8 mouse cellular contexts compared by ENCODE assay signal in the genomic region with DNA sequence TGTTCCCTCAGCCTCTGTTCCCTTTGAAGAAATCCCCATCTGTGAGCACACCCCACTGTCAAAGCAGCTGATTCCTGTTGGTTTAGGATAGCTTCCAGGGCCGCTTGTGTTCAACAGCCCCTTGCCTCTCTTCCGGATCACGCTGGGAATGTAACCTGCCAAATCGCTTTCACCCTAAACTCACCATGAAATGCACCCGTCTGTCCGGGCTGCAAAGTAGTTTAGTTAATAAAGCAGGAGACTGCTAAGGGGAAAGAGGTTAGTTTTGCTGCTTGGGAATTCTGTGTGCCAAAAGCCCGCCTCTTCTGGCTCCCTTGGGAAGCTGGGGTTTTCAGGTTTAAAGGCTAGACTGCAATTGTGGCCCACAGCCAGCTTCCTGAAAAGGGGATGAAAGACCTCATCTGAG.
DNase-seq lines count a peak whose midpoint lies in the region; TF ChIP-seq lines count a peak whose summit lies in the region.

No protein-coding gene starts in this region.

- intact Hi-C loops in heart, postnatal 14 days (cut with DNase I): no loop called here

- peak overlapping the region; percentile 16; the same call in 1 of the 2 replicates for H3K27ac ChIP-seq in layer of hippocampus, adult 2 months

- no peak overlapping the region for H3K4me3 ChIP-seq in layer of hippocampus, adult 2 months

- peak; percentile 63 for DNase-seq in adrenal gland, postnatal 10 days
- no peak for DNase-seq in adrenal gland, postnatal 4 days (ENCODE audit: low spot score in 2 of 2)
- peak; percentile 49 for DNase-seq in right cerebral cortex, postnatal 4 days
- DNase-seq in right cerebral cortex, adult 2 months (ENCODE audit: low spot score in 2 of 2): no peak
- peak; percentile 36 to 49 for DNase-seq in heart, postnatal 14 days
- peak; percentile 16 for DNase-seq in layer of hippocampus, adult 2 months (ENCODE audit: low spot score in 2 of 2)
- DNase-seq in ovary, postnatal 14 days (ENCODE audit: low spot score): peak; percentile 9
- no peak for DNase-seq in spleen, adult 18-20 months

- TF ChIP-seq CTCF in layer of hippocampus, adult 2 months (conservative IDR thresholded peaks at IDR 0.05): peak; percentile 15; the same call in 1 of the 2 replicates

Comparison
In these comparisons a context has a peak if more than half of its experiments do, and no peak if none do; other contexts are left out.
1. DNase-seq: peak in adrenal gland, postnatal 10 days (single experiment), right cerebral cortex, postnatal 4 days (single experiment), heart, postnatal 14 days (2 of 2), layer of hippocampus, adult 2 months (2 of 2) and ovary, postnatal 14 days (single experiment); none in adrenal gland, postnatal 4 days (0 of 2), right cerebral cortex, adult 2 months (0 of 2) and spleen, adult 18-20 months (0 of 2).